11 mouse cellular contexts compared by ENCODE assay signal in the genomic region with DNA sequence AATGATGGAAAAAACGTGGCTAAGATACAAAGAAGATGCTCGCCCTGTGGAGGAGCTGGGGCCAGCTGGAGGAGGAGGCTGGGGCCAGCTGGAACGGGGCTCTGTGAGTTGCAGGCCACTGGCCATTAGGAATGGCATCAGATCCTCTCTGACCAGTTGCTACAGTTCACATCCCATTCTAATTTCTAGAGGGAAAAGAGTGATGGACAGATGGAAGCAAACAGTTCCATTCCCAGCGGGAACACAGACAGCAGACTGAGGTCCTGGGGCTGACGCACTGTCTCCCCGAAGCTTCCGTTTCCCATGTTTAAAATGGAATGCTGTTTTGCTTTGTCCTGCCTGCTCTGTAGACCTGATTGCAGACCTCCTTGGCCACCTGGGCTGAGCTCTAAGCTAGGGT.
"Had no signal": no experiment of that assay in that cellular context is flagged by ENCODE, and none has a peak within 500 bp of the region (broad histone marks: within the 10 kb centered on the region; RNA-seq: fewer than 3 reads in every experiment).

No protein-coding gene starts in this region.

- H3K9ac ChIP-seq: limb, embryonic 12.5 days; liver, embryonic 13.5 days; liver, postnatal 0 days; lung, embryonic 15.5 days; midbrain, embryonic 12.5 days had no signal

- H3K9me3 ChIP-seq: limb, embryonic 12.5 days; liver, embryonic 13.5 days; lung, embryonic 15.5 days; midbrain, embryonic 12.5 days had no signal

- DNase-seq: kidney, postnatal 25 days; liver; liver, embryonic 13.5 days; liver, postnatal 0 days; thymus, adult 2 months; thymus, postnatal 25 days had no signal

- H3K36me3 ChIP-seq: limb, embryonic 12.5 days; liver, embryonic 13.5 days; lung, embryonic 15.5 days; midbrain, embryonic 12.5 days had no signal

- H3K4me1 ChIP-seq: limb, embryonic 12.5 days; liver, embryonic 13.5 days; lung, embryonic 15.5 days had no signal

- H3K4me2 ChIP-seq: limb, embryonic 12.5 days; liver, embryonic 13.5 days; lung, embryonic 15.5 days; midbrain, embryonic 12.5 days had no signal

- H3K4me3 ChIP-seq: left cerebral cortex, adult 2 months; limb, embryonic 12.5 days; liver, embryonic 13.5 days; lung, embryonic 15.5 days; midbrain, embryonic 12.5 days had no signal

- H3K27ac ChIP-seq: left cerebral cortex, adult 2 months; limb, embryonic 12.5 days; liver, embryonic 13.5 days; lung, embryonic 15.5 days; midbrain, embryonic 12.5 days; stomach, postnatal 0 days had no signal

- H3K27me3 ChIP-seq: limb, embryonic 12.5 days; liver, embryonic 13.5 days; lung, embryonic 15.5 days; midbrain, embryonic 12.5 days had no signal

- ATAC-seq: liver, postnatal 0 days had no signal
